In genomic region chr5:99669971-99670571, GRCm38 (mm10) we compare ENCODE assay signal across 12 mouse cellular contexts. TPM values are rescaled to one million over a fixed set of nuclear protein-coding genes. Genes with fewer than 3 reads are reported as not detected.
DNase-seq lines count a peak whose midpoint lies in the region; ATAC-seq and TF ChIP-seq lines count a peak whose summit lies in the region.
"Had no signal": no experiment of that assay in that cellular context is flagged by ENCODE, and none has a peak within 500 bp of the region (broad histone marks: within the 10 kb centered on the region; RNA-seq: fewer than 3 reads in every experiment).

No protein-coding gene starts in this region.

- H3K4me3 ChIP-seq in heart, embryonic 16.5 days (ENCODE audit: low read length) = no peak overlapping the region
- no peak overlapping the region for H3K4me3 ChIP-seq in kidney, postnatal 0 days (replicated peaks; ENCODE audit: low read depth, low read length)
- no peak overlapping the region for H3K4me3 ChIP-seq in intestine, embryonic 15.5 days (replicated peaks)
- H3K4me3 ChIP-seq: embryonic facial prominence, embryonic 15.5 days; myocyte had no signal

- H3K27me3 ChIP-seq in heart, embryonic 16.5 days (ENCODE audit: control insufficient read depth, insufficient read depth, low read length) = no peaks in the 10 kb centered on the region
- H3K27me3 ChIP-seq in kidney, postnatal 0 days (ENCODE audit: insufficient read depth, low read length) = no peaks in the 10 kb centered on the region
- no peaks in the 10 kb centered on the region for H3K27me3 ChIP-seq in intestine, embryonic 15.5 days (replicated peaks)
- H3K27me3 ChIP-seq: embryonic facial prominence, embryonic 15.5 days had no signal

- WGBS in heart, embryonic 16.5 days = 17% methylated on average over 9 of the region's 9 CpGs
- 44% methylated on average over 9 of the region's 9 CpGs for WGBS in kidney, postnatal 0 days
- 41% methylated on average over 9 of the region's 9 CpGs for WGBS in intestine, embryonic 15.5 days

- DNase-seq in kidney, adult 11 months = peak; percentile 30
- no peak for DNase-seq in kidney, adult 18-20 months
- DNase-seq in kidney, postnatal 0 days (ENCODE audit: low spot score) = peak; percentile 26
- peak; percentile 1 for DNase-seq in lung, postnatal 25 days (ENCODE audit: low spot score)
- no peak for DNase-seq in frontal cortex, postnatal 10 days (ENCODE audit: low spot score in 2 of 2)
- DNase-seq in spleen, adult 18-20 months = no peak
- DNase-seq: right cerebral cortex, postnatal 25 days had no signal

- no peak for TF ChIP-seq CTCF in kidney, postnatal 0 days (IDR thresholded peaks at IDR 0.05; ENCODE audit: low read depth)

- peak; percentile 92 for ATAC-seq in heart, embryonic 16.5 days (replicated peaks; ENCODE audit: extremely low read depth, insufficient read depth, low FRiP score)
- no peak for ATAC-seq in kidney, postnatal 0 days (replicated peaks; ENCODE audit: low FRiP score, low read depth)
- no peak for ATAC-seq in intestine, embryonic 15.5 days
- ATAC-seq: activated CD4-positive, CD25-positive, alpha-beta regulatory T cell, adult 4 months had no signal

- H3K27ac ChIP-seq in heart, embryonic 16.5 days (ENCODE audit: low read length) = peak overlapping the region; percentile 69
- H3K27ac ChIP-seq in kidney, postnatal 0 days = no peak overlapping the region
- no peak overlapping the region for H3K27ac ChIP-seq in intestine, embryonic 15.5 days
- H3K27ac ChIP-seq: embryonic facial prominence, embryonic 15.5 days had no signal

- peaks cover 17% of the 10 kb centered on the region for H3K4me1 ChIP-seq in heart, embryonic 16.5 days (ENCODE audit: control insufficient read depth, insufficient read depth, low read length)
- no peaks in the 10 kb centered on the region for H3K4me1 ChIP-seq in kidney, postnatal 0 days (replicated peaks; ENCODE audit: insufficient read depth, low read length)
- H3K4me1 ChIP-seq in intestine, embryonic 15.5 days (replicated peaks) = no peaks in the 10 kb centered on the region
- H3K4me1 ChIP-seq: embryonic facial prominence, embryonic 15.5 days had no signal

- H3K4me2 ChIP-seq in heart, embryonic 16.5 days (ENCODE audit: low read depth, low read length) = peak overlapping the region; percentile 41
- H3K4me2 ChIP-seq in kidney, postnatal 0 days (ENCODE audit: low read length) = no peak overlapping the region
- H3K4me2 ChIP-seq in intestine, embryonic 15.5 days (replicated peaks) = no peak overlapping the region
- H3K4me2 ChIP-seq: embryonic facial prominence, embryonic 15.5 days had no signal

- H3K9ac ChIP-seq in heart, embryonic 16.5 days (ENCODE audit: low read length) = no peak overlapping the region
- H3K9ac ChIP-seq in kidney, postnatal 0 days (ENCODE audit: low read depth, low read length) = no peak overlapping the region
- no peak overlapping the region for H3K9ac ChIP-seq in intestine, embryonic 15.5 days
- H3K9ac ChIP-seq: embryonic facial prominence, embryonic 15.5 days had no signal

- H3K36me3 ChIP-seq in heart, embryonic 16.5 days (ENCODE audit: control insufficient read depth, insufficient read depth) = no peaks in the 10 kb centered on the region
- no peaks in the 10 kb centered on the region for H3K36me3 ChIP-seq in kidney, postnatal 0 days (ENCODE audit: insufficient read depth, low read length)
- H3K36me3 ChIP-seq in intestine, embryonic 15.5 days = no peaks in the 10 kb centered on the region
- H3K36me3 ChIP-seq: embryonic facial prominence, embryonic 15.5 days had no signal

- H3K9me3 ChIP-seq in heart, embryonic 16.5 days (replicated peaks; ENCODE audit: control insufficient read depth, low read length) = no peaks in the 10 kb centered on the region
- H3K9me3 ChIP-seq in kidney, postnatal 0 days (replicated peaks; ENCODE audit: low read length) = no peaks in the 10 kb centered on the region
- H3K9me3 ChIP-seq in intestine, embryonic 15.5 days = no peaks in the 10 kb centered on the region
- H3K9me3 ChIP-seq: embryonic facial prominence, embryonic 15.5 days had no signal

RNA-seq across cellular contexts. Expression of gene Rasgef1b, which starts 58.8 kb away (rescaled TPM):
- 30.5 and 31.1 TPM in 2 replicates for polyA plus RNA-seq in heart, embryonic 16.5 days (2015; fragmentation: Nextera tagmentation; extraction: Ambion mirVana)
- polyA plus RNA-seq in kidney, postnatal 0 days (2015; fragmentation: Nextera tagmentation; extraction: Ambion mirVana) = 6.9 and 7.3 TPM in 2 replicates
- 8.9 and 9.1 TPM in 2 replicates for polyA plus RNA-seq in intestine, embryonic 15.5 days (2015; fragmentation: Nextera tagmentation; extraction: Ambion mirVana)

Comparison
In these comparisons a context has a peak if more than half of its experiments do, and no peak if none do; other contexts are left out.
1. DNase-seq: peak in kidney, adult 11 months (single experiment), kidney, postnatal 0 days (single experiment) and lung, postnatal 25 days (single experiment); none in kidney, adult 18-20 months (single experiment), frontal cortex, postnatal 10 days (0 of 2) and spleen, adult 18-20 months (0 of 2).